Mouse (Mus musculus): ENCODE data around the gene Kank2.

GRCm38 (mm10) chr9:21721036-21721435, 77.5 kb downstream of the Kank2 start:
- TF ChIP-seq POLR2A (IDR thresholded peaks at IDR 0.05; ENCODE audit: borderline replicate concordance, insufficient read depth, low read length) (no peak), CTCF (IDR thresholded peaks at IDR 0.05; ENCODE audit: borderline replicate concordance, insufficient read depth, low read depth, low read length) (no peak)

Data from cerebellum, adult 2 months (tissue).